Mouse (Mus musculus): ENCODE data around the gene Olfr994. TPM values are rescaled to one million over a fixed set of nuclear protein-coding genes. Genes with fewer than 3 reads are reported as not detected.

The Olfr994 gene
- not detected for total RNA-seq (2021)
- long read RNA-seq, experiment 1 = 0 reads
- long read RNA-seq, experiment 2 = 0 reads

DNA sequence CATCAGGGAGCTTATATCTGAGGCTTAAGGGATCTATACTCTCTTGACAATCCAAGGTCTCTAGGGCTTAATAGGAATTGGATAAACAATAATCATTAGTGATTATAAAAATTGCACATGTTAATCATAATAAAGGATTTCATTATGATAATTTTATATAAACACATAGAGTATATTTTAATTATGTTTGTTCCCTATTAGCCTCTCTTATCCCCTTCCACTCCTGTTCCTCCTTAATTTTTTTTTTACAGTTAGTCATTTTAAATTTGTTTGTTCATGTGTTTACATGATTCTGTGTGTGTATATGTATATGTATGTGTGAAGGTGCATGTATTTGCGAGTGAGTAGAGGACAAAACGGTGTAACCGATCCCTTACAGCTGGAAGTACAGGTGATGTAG is at the start of gene Olfr994:
Olfr994 (minus strand) TSS at position 101 of the 400 bp plus-strand sequence.
- DNase-seq (ENCODE audit: low spot score in 2 of 2) = no peak

GRCm38 (mm10) chr2:85466801-85467325 is 30.6 kb upstream of the Olfr994 start:
- no peak for DNase-seq (ENCODE audit: low spot score in 2 of 2)

DNA sequence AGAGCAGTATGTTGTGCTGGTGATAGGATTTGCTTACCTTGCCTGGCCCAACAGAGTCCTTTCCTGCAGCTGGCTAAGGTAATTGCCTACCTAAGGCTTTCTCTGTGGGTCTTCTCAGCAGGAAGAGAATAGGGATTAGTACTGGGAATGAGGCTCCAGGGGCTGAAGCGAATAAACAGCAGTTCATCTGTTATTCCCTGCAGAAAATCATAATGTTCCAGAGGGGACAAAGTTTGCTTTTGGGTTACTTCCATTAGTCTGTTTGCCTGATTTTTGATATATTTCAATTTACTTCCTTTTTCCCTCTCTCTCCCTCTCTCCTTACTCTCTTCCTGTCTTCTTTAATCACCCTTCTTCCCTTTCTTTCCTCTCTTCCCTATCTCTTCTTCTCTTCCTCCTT is 7.3 kb upstream of the Olfr994 start, which contains the start of gene Olfr995:
Olfr995 (minus strand) TSS at position 101 of the 400 bp plus-strand sequence.
- DNase-seq (ENCODE audit: low spot score in 2 of 2) = no peak

DNA sequence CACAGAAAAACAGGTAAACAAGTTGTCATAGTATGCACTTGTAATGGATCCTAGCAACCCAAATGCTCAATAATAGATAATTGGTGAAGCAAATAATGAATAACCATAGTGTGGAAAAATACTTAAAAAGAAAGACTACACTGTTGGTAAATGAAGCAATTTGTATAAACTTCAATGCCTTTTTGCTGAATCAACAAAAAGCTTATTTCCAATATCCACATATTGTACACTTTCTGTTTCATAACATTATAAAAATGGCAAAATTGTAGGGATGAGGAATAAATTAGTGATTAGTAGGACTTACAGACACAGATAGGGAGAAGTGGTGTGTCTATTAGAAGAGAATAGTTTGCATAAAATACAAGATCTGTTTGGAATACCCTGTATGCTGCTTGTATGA is 6.3 kb upstream of the Olfr994 start:
- DNase-seq (ENCODE audit: low spot score in 2 of 2) = no peak

DNA sequence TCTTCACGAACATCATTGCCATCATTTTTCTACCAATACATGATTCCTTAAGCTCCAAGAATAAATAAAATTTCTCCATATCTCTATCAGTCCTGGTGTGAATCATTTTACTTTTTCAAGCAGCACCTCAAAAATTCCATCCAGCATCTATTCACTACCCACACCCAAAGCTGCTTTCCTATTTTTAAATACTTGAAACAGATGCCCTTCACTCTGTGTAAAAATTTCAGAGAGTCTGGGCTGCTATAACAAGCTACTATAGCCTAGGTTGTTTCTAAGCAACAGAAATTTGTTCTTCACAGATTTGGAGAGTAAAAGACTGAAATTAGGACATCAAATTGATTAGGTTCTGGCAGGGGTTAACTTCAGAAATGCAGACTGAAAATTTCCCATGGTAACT is 10.4 kb downstream of the Olfr994 start:
- DNase-seq (ENCODE audit: low spot score in 2 of 2) = no peak

- DNase-seq (ENCODE audit: low spot score in 2 of 2) = no peak
Measured at GRCm38 (mm10) chr2:85414777-85415176, 21.5 kb downstream of the Olfr994 start, which contains the start of gene Olfr993. Gene Olfr993 (minus strand): TSS chr2:85414877.

GRCm38 (mm10) chr2:85409369-85409768 is 26.9 kb downstream of the Olfr994 start, which contains the start of gene Olfr992:
Gene Olfr992 (minus strand): TSS chr2:85409469.
- DNase-seq (ENCODE audit: low spot score in 2 of 2) = no peak

Other genes with a start within 250 kb of the Olfr994 start
- 1 to 10 TPM; 3.0 to 4.7 TPM for gene Lrrc55, start 239.3 kb downstream of the Olfr994 start, total RNA-seq (2021)
- not detected for gene Olfr987, start 97.1 kb downstream of the Olfr994 start, total RNA-seq (2021)
- not detected for gene Olfr988, start 73.2 kb downstream of the Olfr994 start, total RNA-seq (2021)
- gene Olfr992, start 27.0 kb downstream of the Olfr994 start, total RNA-seq (2021) = not detected
- not detected for gene Olfr993, start 21.6 kb downstream of the Olfr994 start, total RNA-seq (2021)
- gene Olfr995, start 7.2 kb upstream of the Olfr994 start, total RNA-seq (2021) = not detected
- under 1 TPM; 0.18 to 0.34 TPM for gene 4833423E24Rik, start 82.6 kb upstream of the Olfr994 start, total RNA-seq (2021)
- not detected for gene Olfr996, start 142.8 kb upstream of the Olfr994 start, total RNA-seq (2021)
- gene Olfr998, start 152.5 kb upstream of the Olfr994 start, total RNA-seq (2021) = not detected
- gene Olfr1000, start 175.5 kb upstream of the Olfr994 start, total RNA-seq (2021) = not detected
- not detected for gene Olfr1002, start 214.3 kb upstream of the Olfr994 start, total RNA-seq (2021)
- gene Olfr154, start 228.0 kb upstream of the Olfr994 start, total RNA-seq (2021) = not detected
- gene Olfr1006, start 242.3 kb upstream of the Olfr994 start, total RNA-seq (2021) = not detected